Mouse (Mus musculus) bone marrow macrophage, adult 2 months (primary cell): ENCODE measurements around the gene Tma7. TPM values are rescaled to one million over a fixed set of nuclear protein-coding genes. Genes with fewer than 3 reads are reported as not detected.

Experiments used
- H3K27ac ChIP-seq: 2 replicates; pipeline ENCODE4 v1.5.1; 2012; ENCODE audit warnings: low read depth, low read length; ENCODE audit not compliant: insufficient read depth
- H3K4me1 ChIP-seq: 2 replicates; pipeline ENCODE4 v1.6.1; 2012; ENCODE audit warnings: low read length; ENCODE audit not compliant: control insufficient read depth, insufficient read depth
- H3K4me3 ChIP-seq: 2 replicates; pipeline ENCODE4 v1.5.1; 2012; ENCODE audit warnings: mild to moderate bottlenecking, low read length, moderate library complexity; ENCODE audit not compliant: insufficient read depth
- CTCF ChIP-seq: IDR thresholded peaks from 2 replicates; pipeline ENCODE4 v1.5.1; 2012; ENCODE audit warnings: low read depth, mild to moderate bottlenecking, low read length, moderate library complexity
- POLR2A ChIP-seq: IDR thresholded peaks from 2 replicates; pipeline ENCODE4 v1.6.1; 2012; ENCODE audit warnings: mild to moderate bottlenecking, low read depth, low read length, borderline replicate concordance
- polyA plus RNA-seq: library from polyadenylated mRNA; stranded (reverse); fragments of >200 nt; gene quantifications from 2 replicates; pipeline ENCODE4 v1.2.4, GENCODE M21; 2012; ENCODE audit not compliant: missing spikeins, insufficient read depth, insufficient read length

Tma7 gene
- polyA plus RNA-seq, 1 experiment: 299 TPM

DNA sequence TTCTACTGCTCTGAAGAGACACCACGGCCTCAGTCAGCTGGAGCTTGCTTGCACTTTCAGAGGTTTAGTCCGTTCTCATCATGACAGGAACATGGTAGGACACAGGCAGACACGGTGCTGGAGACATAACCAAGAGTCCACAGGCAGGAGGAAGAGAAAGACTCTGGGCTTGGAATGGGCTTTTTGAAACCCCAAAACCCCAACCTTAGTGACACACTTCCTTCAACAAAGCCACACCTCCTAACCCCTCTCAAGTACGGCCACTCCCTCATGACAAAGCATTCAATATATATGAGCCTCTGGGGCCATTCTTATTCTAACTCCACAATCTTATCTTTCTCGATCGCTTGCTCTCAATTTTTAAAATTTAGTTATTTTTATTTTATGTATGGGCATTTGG, 50.0 kb downstream of the Tma7 start:
- no peak overlapping the region for H3K4me3 ChIP-seq
- H3K4me1 ChIP-seq: peaks cover 6% of the 10 kb centered on the region; the same call in 1 of the 2 replicates
- H3K27ac ChIP-seq: no peak overlapping the region
- TF ChIP-seq CTCF: no peak
- no peak for TF ChIP-seq POLR2A

DNA sequence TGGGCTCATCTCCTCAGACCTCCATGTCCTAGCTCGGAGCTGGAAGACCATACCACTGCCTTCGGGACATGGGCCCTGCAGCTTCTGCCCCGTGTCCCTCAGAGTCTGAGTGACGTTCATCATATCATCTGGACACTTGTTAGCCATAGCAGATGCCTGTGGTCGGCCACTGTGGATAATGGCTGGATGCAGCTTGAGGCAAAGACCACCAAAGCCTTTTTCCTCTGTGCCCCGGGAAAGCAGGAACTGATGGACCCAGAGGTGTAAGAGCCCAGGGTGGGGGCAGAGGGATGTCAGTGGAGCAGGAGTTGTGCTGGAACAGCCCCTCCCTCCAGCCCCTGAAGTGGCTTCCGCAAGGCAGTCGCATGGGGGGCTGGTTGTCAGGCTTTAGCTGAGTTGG, 50.7 kb downstream of the Tma7 start:
- H3K4me3 ChIP-seq: no peak overlapping the region
- H3K4me1 ChIP-seq: peaks cover 10% of the 10 kb centered on the region
- no peak overlapping the region for H3K27ac ChIP-seq
- TF ChIP-seq POLR2A (no peak), CTCF (no peak)

DNA sequence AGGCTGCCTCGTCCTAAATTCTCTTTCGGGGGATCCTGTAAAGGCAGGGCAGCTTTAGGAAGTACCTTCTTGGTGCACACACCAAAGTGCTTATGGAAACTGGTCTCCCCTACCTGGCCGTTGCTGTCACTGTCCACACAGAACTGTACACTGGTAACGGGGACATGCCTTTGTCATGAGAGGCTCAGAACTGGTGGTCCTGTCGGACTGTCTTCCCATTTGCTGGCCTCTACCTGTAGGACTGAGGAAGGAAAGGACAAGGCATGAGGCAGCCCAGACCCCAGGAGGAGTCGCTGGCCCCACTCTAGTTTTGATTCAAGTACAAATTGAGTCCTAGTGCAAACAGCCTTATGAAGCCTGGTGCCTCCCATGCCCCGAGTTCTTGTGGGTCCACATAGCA, 51.4 kb downstream of the Tma7 start:
- Histone ChIP-seq H3K27ac (no peak overlapping the region), H3K4me1 (peaks cover 10% of the 10 kb centered on the region), H3K4me3 (no peak overlapping the region)
- no peak for TF ChIP-seq POLR2A
- TF ChIP-seq CTCF: no peak

DNA sequence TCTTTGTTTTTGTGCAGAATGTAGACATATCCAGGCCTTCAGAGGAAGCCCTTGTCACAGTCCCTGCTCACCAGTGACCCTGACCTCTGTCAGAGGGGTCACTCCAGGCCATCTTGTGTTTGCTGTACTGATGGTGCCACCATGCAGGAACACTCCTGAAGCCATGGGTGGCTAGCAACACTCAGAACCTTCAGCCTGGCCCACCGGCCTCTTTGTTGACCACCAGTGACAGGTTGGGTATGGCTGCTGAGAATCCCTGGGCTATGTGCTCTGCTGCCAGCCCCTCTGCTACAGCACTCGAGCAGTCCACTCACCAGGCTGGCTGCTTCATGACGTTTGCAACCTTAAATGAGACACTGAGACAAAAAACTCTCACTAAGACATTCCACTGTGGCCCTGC, 52.1 kb downstream of the Tma7 start:
- no peak overlapping the region for H3K4me3 ChIP-seq
- no peak for TF ChIP-seq CTCF
- TF ChIP-seq POLR2A: no peak

DNA sequence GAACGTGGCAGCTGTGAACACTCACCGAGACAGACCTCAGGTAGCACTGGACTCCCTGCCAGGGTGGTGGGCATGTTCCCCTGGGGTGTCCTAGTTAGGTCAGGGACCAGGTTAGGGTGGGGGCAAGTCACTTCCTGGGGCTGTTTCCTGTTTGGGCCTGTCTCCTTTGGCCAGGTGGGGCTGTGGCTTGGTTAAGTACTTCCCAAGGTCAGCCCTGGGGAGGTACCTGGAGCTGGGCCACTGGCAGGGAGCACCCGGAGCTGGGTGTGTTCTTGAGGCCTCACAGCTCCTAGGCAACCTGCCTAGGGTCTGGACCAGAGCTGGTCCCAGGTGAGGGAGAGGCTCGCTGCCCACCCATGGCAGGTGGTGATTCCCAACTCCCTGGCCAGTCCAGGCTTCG, 53.5 kb downstream of the Tma7 start:
- no peak overlapping the region for H3K4me3 ChIP-seq
- TF ChIP-seq POLR2A (no peak), CTCF (no peak)
- H3K27ac ChIP-seq: no peak overlapping the region
- peaks cover 14% of the 10 kb centered on the region for H3K4me1 ChIP-seq

More for the DNA sequence above, 52.1 kb downstream of the Tma7 start:
- peaks cover 10% of the 10 kb centered on the region for H3K4me1 ChIP-seq
- no peak overlapping the region for H3K27ac ChIP-seq

DNA sequence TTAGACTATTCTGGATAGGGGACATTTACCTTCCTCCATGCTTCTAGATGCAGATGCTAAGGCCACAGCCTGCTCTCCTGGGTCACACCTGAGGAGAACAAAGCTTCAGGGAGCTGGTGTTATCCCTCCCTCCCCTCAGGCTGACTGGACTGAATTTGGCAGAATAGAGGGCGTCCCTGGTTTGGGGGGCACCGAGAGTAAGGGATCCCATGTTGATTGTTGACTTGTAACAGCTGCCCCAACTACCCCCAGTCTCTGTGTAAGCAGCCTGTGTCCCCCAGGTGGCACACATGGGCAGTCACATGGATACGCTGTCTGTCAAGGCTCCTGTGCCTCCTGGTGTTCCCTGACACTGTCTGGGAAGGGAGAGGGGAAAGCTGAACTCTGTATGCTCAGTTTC, 54.0 kb downstream of the Tma7 start:
- TF ChIP-seq POLR2A (no peak), CTCF (no peak)
- Histone ChIP-seq H3K4me1 (peaks cover 19% of the 10 kb centered on the region), H3K27ac (no peak overlapping the region), H3K4me3 (no peak overlapping the region)

DNA sequence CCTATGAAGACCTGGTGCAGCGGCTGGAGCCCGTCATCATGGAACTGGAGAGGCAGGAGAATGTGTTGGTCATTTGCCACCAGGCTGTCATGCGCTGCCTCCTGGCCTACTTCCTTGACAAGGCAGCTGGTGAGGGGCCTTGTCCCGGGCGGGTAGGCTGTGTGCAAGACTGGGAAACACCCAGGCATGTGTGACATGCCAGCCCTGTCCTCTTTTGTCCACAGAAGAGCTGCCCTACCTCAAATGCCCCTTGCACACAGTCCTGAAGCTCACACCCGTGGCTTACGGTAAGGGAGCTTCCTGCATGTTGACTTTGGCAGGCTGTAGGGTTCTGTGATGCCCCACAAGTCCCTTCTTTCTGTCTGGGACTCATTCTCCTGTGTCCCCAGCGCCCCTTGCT, 54.9 kb downstream of the Tma7 start:
- TF ChIP-seq POLR2A (no peak), CTCF (no peak)
- H3K27ac ChIP-seq: no peak overlapping the region

More for the DNA sequence above, 54.9 kb downstream of the Tma7 start:
- no peak overlapping the region for H3K4me3 ChIP-seq
- H3K4me1 ChIP-seq: peaks cover 26% of the 10 kb centered on the region

Other genes starting within 250 kb of the Tma7 start
- gene Slc26a6, start 229.3 kb downstream of the Tma7 start, polyA plus RNA-seq: 19.0 and 20.8 TPM in 2 replicates
- gene Tmem89, start 168.0 kb downstream of the Tma7 start, polyA plus RNA-seq: not detected in 2 replicates
- 116 and 123 TPM in 2 replicates for gene Uqcrc1, start 146.0 kb downstream of the Tma7 start, polyA plus RNA-seq
- 0.17 and 0.78 TPM in 2 replicates for gene Col7a1, start 129.0 kb downstream of the Tma7 start, polyA plus RNA-seq
- gene Ucn2, start 96.6 kb downstream of the Tma7 start, polyA plus RNA-seq: not detected in 2 replicates
- 41.7 and 44.5 TPM in 2 replicates for gene Pfkfb4, start 90.8 kb downstream of the Tma7 start, polyA plus RNA-seq
- 324 and 428 TPM in 2 replicates for gene Shisa5, start 44.0 kb downstream of the Tma7 start, polyA plus RNA-seq
- gene Trex1, start 22.9 kb downstream of the Tma7 start, polyA plus RNA-seq: 88.4 and 110 TPM in 2 replicates
- 7.2 and 9.9 TPM in 2 replicates for gene Atrip, start 8.5 kb downstream of the Tma7 start, polyA plus RNA-seq
- gene Ccdc51, start 94 bp downstream of the Tma7 start, polyA plus RNA-seq: 6.4 and 8.8 TPM in 2 replicates
- not detected in 2 replicates for gene Plxnb1, start 12.8 kb upstream of the Tma7 start, polyA plus RNA-seq
- not detected in 2 replicates for gene Fbxw21, start 79.5 kb upstream of the Tma7 start, polyA plus RNA-seq
- not detected in 2 replicates for gene Fbxw13, start 113.4 kb upstream of the Tma7 start, polyA plus RNA-seq
- gene Fbxw20, start 152.2 kb upstream of the Tma7 start, polyA plus RNA-seq: not detected in 2 replicates
- not detected in 2 replicates for gene Fbxw14, start 205.1 kb upstream of the Tma7 start, polyA plus RNA-seq